Mouse (Mus musculus) megakaryocyte, adult 5-6 weeks (primary cell): Measurements from ENCODE around the gene Sdhc. TPM values are rescaled to one million over a fixed set of nuclear protein-coding genes. Genes with fewer than 3 reads are reported as not detected.
"Not testable (repeated sequence)": the region's sequence is repeated elsewhere in the genome, so short reads cannot be mapped to it uniquely, and the experiment has no call there.

Experiments
- ATAC-seq: 2 replicates; pipeline ENCODE4 v1.8.0; 2016; ENCODE audit warnings: mild to moderate bottlenecking, inconsistent platforms; ENCODE audit not compliant: poor library complexity, severe bottlenecking
- total RNA-seq, 2 experiments: library from RNA; stranded (forward) in 1 of 2; stranded (reverse) in 1 of 2; fragments of 153-499, 151-499 nt in 1 of 2; fragments of 221-1000, 200-1000 nt in 1 of 2; gene quantifications; 2 replicates each; pipeline versions ENCODE4 v1.2.3 to v1.2.4; 2015 to 2017

Sdhc gene
- total RNA-seq, 2 experiments from 2014 or later: 43.0 to 130 TPM

- no peak for ATAC-seq
Measured at GRCm38 (mm10) chr1:171085718-171086117, 64.7 kb downstream of the Sdhc start.

- ATAC-seq: peak; percentile 6
Measured at GRCm38 (mm10) chr1:171081512-171082231, 68.7 kb downstream of the Sdhc start.

GRCm38 (mm10) chr1:171079825-171080224, 70.6 kb downstream of the Sdhc start:
- ATAC-seq: peak; percentile 45

- ATAC-seq: peak; percentile 44
Measured at GRCm38 (mm10) chr1:171079345-171079744, 71.1 kb downstream of the Sdhc start.

- not testable (repeated sequence) for ATAC-seq
Measured at GRCm38 (mm10) chr1:171078419-171078818, 72.0 kb downstream of the Sdhc start.

- ATAC-seq: peak; percentile 25
Measured at GRCm38 (mm10) chr1:171077955-171078354, 72.4 kb downstream of the Sdhc start.

GRCm38 (mm10) chr1:171077192-171077591, 73.2 kb downstream of the Sdhc start:
- not testable (repeated sequence) for ATAC-seq

Other genes starting within 250 kb of the Sdhc start
- gene Fcrlb, start 237.7 kb downstream of the Sdhc start, total RNA-seq (2015): not detected in 2 replicates
- gene Fcrlb, start 237.7 kb downstream of the Sdhc start, total RNA-seq (2017): not detected in 2 replicates
- gene Fcrla, start 223.0 kb downstream of the Sdhc start, total RNA-seq (2015): 1.3 and 3.2 TPM in 2 replicates
- gene Fcrla, start 223.0 kb downstream of the Sdhc start, total RNA-seq (2017): 0.40 and 2.7 TPM in 2 replicates
- gene Fcgr2b, start 174.1 kb downstream of the Sdhc start, total RNA-seq (2015): 226 and 271 TPM in 2 replicates
- 174 and 196 TPM in 2 replicates for gene Fcgr2b, start 174.1 kb downstream of the Sdhc start, total RNA-seq (2017)
- gene Fcgr4, start 131.7 kb downstream of the Sdhc start, total RNA-seq (2015): 34.6 and 34.8 TPM in 2 replicates
- gene Fcgr4, start 131.7 kb downstream of the Sdhc start, total RNA-seq (2017): 30.0 and 47.4 TPM in 2 replicates
- 499 and 513 TPM in 2 replicates for gene Fcgr3, start 85.7 kb downstream of the Sdhc start, total RNA-seq (2015)
- 540 and 572 TPM in 2 replicates for gene Fcgr3, start 85.7 kb downstream of the Sdhc start, total RNA-seq (2017)
- gene Cfap126, start 36.7 kb downstream of the Sdhc start, total RNA-seq (2015): 0.91 and 1.0 TPM in 2 replicates
- gene Cfap126, start 36.7 kb downstream of the Sdhc start, total RNA-seq (2017): 0.59 TPM in 1 of 2 replicates, not detected in the other
- gene Mpz, start 108 bp upstream of the Sdhc start, total RNA-seq (2015): not detected in 2 replicates
- gene Mpz, start 108 bp upstream of the Sdhc start, total RNA-seq (2017): not detected in 2 replicates
- 1.2 and 1.4 TPM in 2 replicates for gene Pcp4l1, start 45.7 kb upstream of the Sdhc start, total RNA-seq (2015)
- 0.44 and 0.73 TPM in 2 replicates for gene Pcp4l1, start 45.7 kb upstream of the Sdhc start, total RNA-seq (2017)
- gene Nr1i3, start 63.4 kb upstream of the Sdhc start, total RNA-seq (2015): not detected in 2 replicates
- gene Nr1i3, start 63.4 kb upstream of the Sdhc start, total RNA-seq (2017): 0.04 TPM in 2 replicates
- gene Tomm40l, start 71.9 kb upstream of the Sdhc start, total RNA-seq (2015): 7.3 and 8.2 TPM in 2 replicates
- 8.5 and 14.4 TPM in 2 replicates for gene Tomm40l, start 71.9 kb upstream of the Sdhc start, total RNA-seq (2017)
- 0.87 TPM in 1 of 2 replicates, not detected in the other for gene Apoa2, start 74.5 kb upstream of the Sdhc start, total RNA-seq (2015)
- not detected in 2 replicates for gene Apoa2, start 74.5 kb upstream of the Sdhc start, total RNA-seq (2017)
- 2,036 and 2,044 TPM in 2 replicates for gene Fcer1g, start 83.8 kb upstream of the Sdhc start, total RNA-seq (2015)
- gene Fcer1g, start 83.8 kb upstream of the Sdhc start, total RNA-seq (2017): 995 and 1,060 TPM in 2 replicates
- gene Adamts4, start 99.8 kb upstream of the Sdhc start, total RNA-seq (2015): not detected in 2 replicates
- 0.12 TPM in 1 of 2 replicates, not detected in the other for gene Adamts4, start 99.8 kb upstream of the Sdhc start, total RNA-seq (2017)
- gene Ndufs2, start 100.8 kb upstream of the Sdhc start, total RNA-seq (2015): 235 and 245 TPM in 2 replicates
- 276 and 306 TPM in 2 replicates for gene Ndufs2, start 100.8 kb upstream of the Sdhc start, total RNA-seq (2017)
- 17.8 and 20.4 TPM in 2 replicates for gene B4galt3, start 119.7 kb upstream of the Sdhc start, total RNA-seq (2015)
- 28.5 and 33.5 TPM in 2 replicates for gene B4galt3, start 119.7 kb upstream of the Sdhc start, total RNA-seq (2017)
- 26.5 and 27.4 TPM in 2 replicates for gene Ppox, start 130.6 kb upstream of the Sdhc start, total RNA-seq (2015)
- 14.5 and 18.0 TPM in 2 replicates for gene Ppox, start 130.6 kb upstream of the Sdhc start, total RNA-seq (2017)
- gene Usp21, start 137.4 kb upstream of the Sdhc start, total RNA-seq (2015): 41.1 and 41.9 TPM in 2 replicates
- gene Usp21, start 137.4 kb upstream of the Sdhc start, total RNA-seq (2017): 20.2 and 28.9 TPM in 2 replicates
- 95.3 and 105 TPM in 2 replicates for gene Ufc1, start 144.4 kb upstream of the Sdhc start, total RNA-seq (2015)
- 54.6 and 78.6 TPM in 2 replicates for gene Ufc1, start 144.4 kb upstream of the Sdhc start, total RNA-seq (2017)
- 22.4 and 23.6 TPM in 2 replicates for gene Dedd, start 178.5 kb upstream of the Sdhc start, total RNA-seq (2015)
- gene Dedd, start 178.5 kb upstream of the Sdhc start, total RNA-seq (2017): 12.1 and 13.1 TPM in 2 replicates
- gene Nit1, start 195.0 kb upstream of the Sdhc start, total RNA-seq (2015): 6.5 and 9.7 TPM in 2 replicates
- 37.1 and 39.2 TPM in 2 replicates for gene Nit1, start 195.0 kb upstream of the Sdhc start, total RNA-seq (2017)
- gene Pfdn2, start 195.1 kb upstream of the Sdhc start, total RNA-seq (2015): 26.1 and 38.4 TPM in 2 replicates
- 16.0 and 27.3 TPM in 2 replicates for gene Pfdn2, start 195.1 kb upstream of the Sdhc start, total RNA-seq (2017)
- 0.09 TPM in 1 of 2 replicates, not detected in the other for gene Klhdc9, start 210.2 kb upstream of the Sdhc start, total RNA-seq (2015)
- gene Klhdc9, start 210.2 kb upstream of the Sdhc start, total RNA-seq (2017): 0.16 and 0.59 TPM in 2 replicates
- 0.66 and 1.2 TPM in 2 replicates for gene Nectin4, start 219.5 kb upstream of the Sdhc start, total RNA-seq (2015)
- gene Nectin4, start 219.5 kb upstream of the Sdhc start, total RNA-seq (2017): 1.3 and 2.1 TPM in 2 replicates
- 95.6 and 105 TPM in 2 replicates for gene Arhgap30, start 238.4 kb upstream of the Sdhc start, total RNA-seq (2015)
- 231 and 235 TPM in 2 replicates for gene Arhgap30, start 238.4 kb upstream of the Sdhc start, total RNA-seq (2017)